Mouse (Mus musculus) limb, embryonic 11.5 days (tissue): ENCODE data around the gene Neurl1a. TPM values are rescaled to one million over a fixed set of nuclear protein-coding genes. Genes with fewer than 3 reads are reported as not detected.

Experiments used
- ATAC-seq: fragments of 200-750 bp; cut with Nextera tagmentation; 2 replicates; pipeline ENCODE4 v1.8.0; 2017; ENCODE audit warnings: low read depth; ENCODE audit not compliant: insufficient number of reproducible peaks, low FRiP score, low TSS enrichment
- DNase-seq: peaks from one replicate; pipeline ENCODE4 v3.0.0-alpha.2; 2015; ENCODE audit warnings: low spot score
- H3K27ac ChIP-seq: fragments of 300-500 bp; sonication (generic); replicated peaks from 2 replicates; pipeline ENCODE4 v1.5.1; 2014; ENCODE audit warnings: low read depth, mild to moderate bottlenecking, low read length
- H3K27me3 ChIP-seq: fragments of 300-500 bp; sonication (generic); 2 replicates; pipeline ENCODE4 v1.6.1; 2014; ENCODE audit warnings: mild to moderate bottlenecking, low read length, mixed read lengths; ENCODE audit not compliant: control insufficient read depth, insufficient read depth
- H3K36me3 ChIP-seq: fragments of 300-500 bp; sonication (generic); 2 replicates; pipeline ENCODE4 v1.6.1; 2014; ENCODE audit warnings: mild to moderate bottlenecking, low read length, moderate library complexity, mixed read lengths; ENCODE audit not compliant: control insufficient read depth, insufficient read depth
- H3K4me1 ChIP-seq: fragments of 300-500 bp; sonication (generic); 2 replicates; pipeline ENCODE4 v1.6.1; 2014; ENCODE audit warnings: low read length, mixed read lengths; ENCODE audit not compliant: control insufficient read depth, insufficient read depth
- H3K4me2 ChIP-seq: fragments of 300-500 bp; sonication (generic); 2 replicates; pipeline ENCODE4 v1.6.1; 2014; ENCODE audit warnings: low read depth, mild to moderate bottlenecking, moderate library complexity; ENCODE audit not compliant: severe bottlenecking
- H3K4me3 ChIP-seq: fragments of 300-500 bp; sonication (generic); 2 replicates; pipeline ENCODE4 v1.5.1; 2014; ENCODE audit warnings: low read depth, low read length
- H3K9ac ChIP-seq: fragments of 300-500 bp; sonication (generic); 2 replicates; pipeline ENCODE4 v1.6.1; 2014; ENCODE audit warnings: mild to moderate bottlenecking, low read length
- H3K9me3 ChIP-seq: fragments of 300-500 bp; sonication (generic); 2 replicates; pipeline ENCODE4 v1.6.1; 2016; ENCODE audit warnings: low read length; ENCODE audit not compliant: control insufficient read depth
- WGBS: fragments of 180-500 bp; shearing (Covaris S2); extraction: QIAGEN DNeasy Blood & Tissue Kit; methylation state at CpG from one replicate; pipeline ENCODE4 v1.1.7; 2014; 5-methylcytosine and 5-hydroxymethylcytosine counted together
- polyA plus RNA-seq: library from polyadenylated mRNA; unstranded; fragments of >200 nt; fragmentation: Nextera tagmentation; extraction: Ambion mirVana; gene quantifications from 2 replicates; pipeline ENCODE4 v1.2.1, GENCODE M21; 2014

Gene Neurl1a
- polyA plus RNA-seq, 1 experiment from 2014 or later: 5.0 TPM

DNA sequence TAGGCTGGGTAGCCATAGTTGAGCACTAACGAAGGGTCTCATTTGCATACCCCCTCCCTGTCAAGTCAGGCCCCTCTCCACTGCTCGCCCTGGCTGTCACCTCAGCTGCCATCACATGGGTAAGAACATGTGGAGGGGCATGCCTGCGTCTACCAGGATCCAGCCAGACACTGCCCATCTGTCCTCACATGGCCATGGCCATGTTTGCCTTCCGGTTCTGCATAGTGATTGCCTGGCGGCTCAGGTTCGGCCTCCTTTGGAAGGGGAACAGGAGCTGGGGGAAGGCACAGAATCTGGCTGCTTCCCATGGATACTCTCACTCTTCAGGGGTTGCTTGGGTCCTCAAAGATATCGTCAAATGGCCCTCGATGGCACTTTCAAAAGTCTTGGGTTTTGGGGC is 52.1 kb downstream of the Neurl1a start:
- no peak overlapping the region for H3K4me3 ChIP-seq
- H3K4me1 ChIP-seq: peaks cover 7% of the 10 kb centered on the region
- no peak overlapping the region for H3K4me2 ChIP-seq
- H3K27ac ChIP-seq: no peak overlapping the region
- no peaks in the 10 kb centered on the region for H3K36me3 ChIP-seq
- 81% methylated on average over 8 of the region's 8 CpGs for WGBS
- no peaks in the 10 kb centered on the region for H3K27me3 ChIP-seq
- DNase-seq: no peak
- H3K9me3 ChIP-seq: no peaks in the 10 kb centered on the region
- no peak overlapping the region for H3K9ac ChIP-seq
- no peak for ATAC-seq

DNA sequence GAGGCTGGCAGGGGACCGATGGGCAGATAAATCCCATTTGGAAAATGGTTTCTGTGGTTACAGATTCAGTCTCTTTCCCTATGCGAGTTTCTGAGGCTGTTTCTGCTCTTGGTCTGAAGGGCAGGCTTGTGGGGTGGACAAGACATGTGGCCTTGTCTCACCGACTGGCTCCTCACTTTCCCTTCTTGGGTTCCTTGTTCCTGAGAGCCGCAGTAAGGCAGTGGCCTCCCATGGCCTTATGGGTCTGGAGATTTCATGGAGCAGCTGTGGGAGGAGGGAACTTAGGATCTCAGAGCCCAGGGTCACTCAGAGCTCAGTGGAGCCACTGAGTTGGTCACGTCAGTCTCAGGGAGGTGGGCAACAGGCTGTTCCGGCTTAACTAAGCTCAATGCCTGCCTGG is 52.8 kb downstream of the Neurl1a start:
- Histone ChIP-seq H3K36me3 (no peaks in the 10 kb centered on the region), H3K4me1 (peaks cover 7% of the 10 kb centered on the region), H3K27me3 (no peaks in the 10 kb centered on the region), H3K9ac (no peak overlapping the region), H3K4me2 (no peak overlapping the region), H3K27ac (no peak overlapping the region), H3K4me3 (no peak overlapping the region), H3K9me3 (no peaks in the 10 kb centered on the region)
- 89% methylated on average over 6 of the region's 6 CpGs for WGBS
- ATAC-seq: 0 out of 2 replicates have a peak, but pooled peaks have one; percentile 23
- no peak for DNase-seq

DNA sequence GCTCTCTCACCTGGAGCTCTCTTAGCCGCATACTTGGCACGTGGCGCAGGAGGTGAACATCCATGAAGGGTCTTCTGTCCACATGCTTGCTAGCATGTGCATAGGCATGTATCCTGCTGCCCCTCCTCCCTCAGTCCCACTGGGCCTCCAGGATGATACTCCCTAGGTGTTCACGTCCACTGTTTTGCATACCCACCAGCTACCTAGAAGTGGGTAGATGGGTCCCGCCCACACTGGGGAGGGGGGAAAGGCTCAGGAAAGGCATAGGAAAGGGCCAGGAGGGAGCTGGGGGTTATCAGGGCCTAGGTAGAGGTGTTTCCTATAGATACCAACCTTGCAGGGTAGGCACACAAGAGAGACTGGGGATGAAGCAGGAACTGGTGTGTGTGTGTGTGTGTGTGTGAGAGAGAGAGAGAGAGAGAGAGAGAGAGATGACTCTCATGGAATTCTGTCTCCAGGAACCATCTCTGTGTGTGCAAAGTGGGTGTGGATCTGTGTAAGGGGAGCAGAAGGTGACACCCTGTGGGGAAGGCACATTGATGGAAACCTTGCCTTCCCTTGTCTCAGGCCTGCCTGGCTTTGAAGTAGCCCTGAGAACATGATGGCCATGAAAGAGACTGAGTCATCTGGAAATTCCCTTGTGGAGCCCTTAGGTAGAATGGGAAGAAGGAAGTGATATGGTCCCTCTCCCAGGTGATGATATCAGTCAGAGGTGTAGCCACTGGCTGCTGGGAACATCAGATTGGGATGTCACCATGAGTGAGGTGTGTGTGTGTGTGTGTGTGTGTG is 53.7 kb downstream of the Neurl1a start:
- ATAC-seq (no peak), DNase-seq (no peak)
- Histone ChIP-seq H3K9me3 (no peaks in the 10 kb centered on the region), H3K4me1 (peaks cover 7% of the 10 kb centered on the region), H3K36me3 (no peaks in the 10 kb centered on the region), H3K4me3 (no peak overlapping the region), H3K27ac (no peak overlapping the region), H3K9ac (no peak overlapping the region), H3K4me2 (no peak overlapping the region), H3K27me3 (no peaks in the 10 kb centered on the region)
- WGBS: 90% methylated on average over 5 of the region's 5 CpGs

DNA sequence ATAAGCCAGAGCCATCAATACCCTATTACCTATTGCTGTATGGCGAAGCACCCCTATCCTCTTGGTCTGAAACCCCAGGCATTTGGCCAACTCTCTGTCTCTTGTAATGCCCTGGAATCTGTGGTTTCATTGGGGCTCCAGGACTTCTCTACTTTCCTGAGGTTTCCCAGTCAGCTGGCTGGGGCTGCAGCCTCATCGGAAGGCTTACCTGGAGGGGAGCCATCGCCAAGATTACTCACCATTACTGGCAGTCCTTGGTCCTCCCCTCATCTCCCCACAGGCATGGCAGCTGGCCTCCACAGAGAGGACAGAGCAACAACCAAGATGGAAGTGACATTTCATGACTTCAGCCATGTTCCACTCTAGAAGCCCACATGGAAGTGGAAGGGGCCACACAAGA is 54.5 kb downstream of the Neurl1a start:
- no peaks in the 10 kb centered on the region for H3K27me3 ChIP-seq
- H3K9me3 ChIP-seq: no peaks in the 10 kb centered on the region
- H3K4me3 ChIP-seq: no peak overlapping the region
- ATAC-seq: no peak
- no peak overlapping the region for H3K4me2 ChIP-seq
- no peak overlapping the region for H3K27ac ChIP-seq
- H3K9ac ChIP-seq: no peak overlapping the region
- H3K4me1 ChIP-seq: peaks cover 7% of the 10 kb centered on the region
- no peaks in the 10 kb centered on the region for H3K36me3 ChIP-seq
- DNase-seq: no peak
- 94% methylated on average over 3 of the region's 3 CpGs for WGBS

DNA sequence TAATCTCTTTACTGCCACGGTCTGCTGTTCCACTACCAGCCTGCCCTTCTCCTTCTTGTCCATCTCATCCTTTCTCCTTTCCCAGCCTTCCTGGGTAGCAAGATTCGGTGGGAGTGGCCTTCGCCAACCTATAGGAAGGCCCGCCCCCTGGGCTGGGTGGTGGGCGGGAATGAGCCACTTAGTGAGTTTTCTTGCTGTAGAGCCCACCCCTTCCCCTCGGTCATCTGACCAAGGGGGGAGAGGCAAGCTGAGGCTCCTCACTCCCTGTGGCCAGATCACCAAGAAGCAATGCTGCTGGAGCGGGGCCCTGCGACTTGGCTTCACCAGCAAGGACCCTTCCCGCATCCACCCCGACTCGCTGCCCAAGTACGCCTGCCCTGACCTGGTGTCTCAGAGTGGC is 61.5 kb downstream of the Neurl1a start:
- DNase-seq (peak; percentile 77), ATAC-seq (peak; percentile 75; the same call in 1 of the 2 replicates)
- no peak overlapping the region for H3K27ac ChIP-seq
- H3K9me3 ChIP-seq: no peaks in the 10 kb centered on the region
- H3K27me3 ChIP-seq: no peaks in the 10 kb centered on the region
- peak overlapping the region; percentile 48 for H3K4me2 ChIP-seq
- WGBS: 26% methylated on average over 12 of the region's 12 CpGs
- peak overlapping the region; percentile 40 for H3K9ac ChIP-seq
- H3K4me3 ChIP-seq: peak overlapping the region; percentile 34
- H3K36me3 ChIP-seq: no peaks in the 10 kb centered on the region
- peaks cover 6% of the 10 kb centered on the region for H3K4me1 ChIP-seq

DNA sequence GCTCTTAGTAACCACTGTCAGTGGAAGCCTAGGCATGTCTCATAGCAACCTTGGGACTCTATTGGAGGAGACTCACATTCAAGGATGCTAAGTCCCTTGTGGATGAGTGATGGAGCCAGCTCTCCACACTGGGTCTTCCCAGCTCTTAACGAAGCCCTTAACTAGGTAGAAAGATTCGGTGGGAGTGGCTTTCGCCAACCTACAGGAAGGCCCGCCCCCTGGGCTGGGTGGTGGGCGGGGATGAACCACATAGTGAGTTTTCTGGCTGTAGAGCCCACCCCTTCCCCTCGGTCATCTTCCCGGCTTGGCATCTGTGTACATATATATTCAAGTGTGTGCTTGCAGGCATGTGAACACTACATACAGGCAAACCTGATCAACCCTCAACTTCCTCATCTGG is 62.3 kb downstream of the Neurl1a start:
- Histone ChIP-seq H3K9ac (no peak overlapping the region), H3K27ac (no peak overlapping the region), H3K4me3 (no peak overlapping the region)

DNA sequence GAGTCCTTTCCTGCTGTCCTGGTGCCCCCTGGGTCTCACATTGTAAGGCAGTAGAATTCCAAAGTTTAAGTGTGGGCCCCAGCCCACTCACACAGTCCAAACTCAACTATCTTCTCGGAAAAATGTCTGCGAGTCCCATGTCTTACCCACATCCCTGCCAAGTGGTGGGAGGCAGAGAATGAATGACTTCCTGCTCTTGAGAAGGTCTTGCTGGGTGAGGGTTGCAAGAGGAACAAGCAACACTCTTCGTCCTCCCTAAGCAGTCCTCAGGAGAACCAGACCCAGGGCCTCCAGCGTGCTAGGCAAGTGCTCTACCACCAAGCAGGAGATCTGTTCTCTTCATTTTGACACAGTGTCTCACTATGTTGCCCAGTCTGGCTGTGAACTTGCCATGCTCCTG is 63.6 kb downstream of the Neurl1a start:
- no peak overlapping the region for H3K9ac ChIP-seq
- H3K27me3 ChIP-seq: no peaks in the 10 kb centered on the region
- no peak for ATAC-seq
- no peak for DNase-seq
- no peaks in the 10 kb centered on the region for H3K9me3 ChIP-seq
- 92% methylated on average over 4 of the region's 4 CpGs for WGBS
- no peaks in the 10 kb centered on the region for H3K36me3 ChIP-seq
- no peak overlapping the region for H3K4me2 ChIP-seq
- no peak overlapping the region for H3K27ac ChIP-seq
- peaks cover 6% of the 10 kb centered on the region for H3K4me1 ChIP-seq
- no peak overlapping the region for H3K4me3 ChIP-seq

More for the DNA sequence above, 62.3 kb downstream of the Neurl1a start:
- Histone ChIP-seq H3K9me3 (no peaks in the 10 kb centered on the region), H3K36me3 (no peaks in the 10 kb centered on the region), H3K27me3 (no peaks in the 10 kb centered on the region), H3K4me2 (peak overlapping the region; percentile 48), H3K4me1 (peaks cover 6% of the 10 kb centered on the region)
- DNase-seq (no peak), ATAC-seq (no peak)
- WGBS: 57% methylated on average over 7 of the region's 7 CpGs

DNA sequence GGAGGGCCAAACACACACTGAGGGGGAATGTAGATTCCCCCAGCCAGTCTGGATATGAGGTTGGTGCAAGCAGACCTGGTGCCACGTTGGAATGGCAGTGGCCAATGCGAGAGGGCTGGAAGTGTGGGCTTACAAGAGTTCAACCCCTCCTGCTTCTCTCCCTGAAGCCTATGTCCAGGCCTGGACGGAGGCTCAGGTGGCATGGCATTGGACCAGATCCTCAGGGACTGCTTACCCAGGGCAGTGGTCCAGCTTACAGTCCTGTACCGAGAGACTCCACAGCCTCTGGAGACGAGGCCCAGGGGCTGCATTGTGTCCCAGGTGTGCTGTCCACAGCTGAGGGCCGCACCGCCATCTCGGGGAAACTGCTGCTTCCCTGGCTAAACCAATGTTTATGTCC is 66.9 kb downstream of the Neurl1a start:
- Histone ChIP-seq H3K36me3 (no peaks in the 10 kb centered on the region), H3K27me3 (no peaks in the 10 kb centered on the region), H3K9ac (no peak overlapping the region), H3K9me3 (no peaks in the 10 kb centered on the region), H3K27ac (no peak overlapping the region), H3K4me1 (peaks cover 10% of the 10 kb centered on the region; the same call in 1 of the 2 replicates), H3K4me2 (no peak overlapping the region), H3K4me3 (no peak overlapping the region)
- DNase-seq (no peak), ATAC-seq (no peak)
- WGBS: 83% methylated on average over 8 of the region's 8 CpGs

DNA sequence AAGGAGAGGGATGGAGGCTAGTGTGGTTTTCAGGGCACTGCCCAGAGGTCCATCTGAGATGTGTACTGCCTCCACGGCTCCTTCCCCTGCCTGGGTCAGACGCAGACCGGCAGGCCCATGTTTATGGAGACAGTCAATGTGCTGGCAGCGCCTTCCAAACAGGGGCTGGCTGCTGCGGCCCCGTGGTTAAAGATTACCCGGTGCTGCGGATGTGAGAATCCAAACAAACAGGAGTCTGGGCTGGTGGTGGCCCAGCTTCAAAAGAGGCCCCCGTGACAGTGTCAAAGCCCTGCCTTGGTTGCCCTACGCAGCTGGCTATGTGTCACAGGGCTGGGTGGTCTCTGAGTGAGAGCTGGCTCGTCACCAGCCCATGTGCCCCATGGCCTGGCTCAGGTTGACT is 69.2 kb downstream of the Neurl1a start:
- DNase-seq (no peak), ATAC-seq (no peak)
- Histone ChIP-seq H3K4me1 (peaks cover 8% of the 10 kb centered on the region; the same call in 1 of the 2 replicates), H3K4me2 (no peak overlapping the region), H3K4me3 (no peak overlapping the region), H3K27me3 (peaks cover 10% of the 10 kb centered on the region), H3K27ac (no peak overlapping the region), H3K9ac (no peak overlapping the region), H3K36me3 (no peaks in the 10 kb centered on the region), H3K9me3 (no peaks in the 10 kb centered on the region)
- WGBS: 42% methylated on average over 11 of the region's 11 CpGs
